Mouse (Mus musculus) embryonic facial prominence, embryonic 13.5 days (tissue): ENCODE data around the gene Chst14. TPM values are rescaled to one million over a fixed set of nuclear protein-coding genes. Genes with fewer than 3 reads are reported as not detected.
A peak's percentile ranks its signal among the peaks of the same experiment; 100 is the strongest.

ENCODE experiments used
- ATAC-seq: fragments of 200-750 bp; cut with Nextera tagmentation; 2 replicates; pipeline ENCODE4 v1.8.0; 2017; ENCODE audit warnings: low read depth; ENCODE audit not compliant: insufficient number of reproducible peaks, insufficient read depth, low FRiP score, low TSS enrichment
- H3K27ac ChIP-seq: fragments of 300-500 bp; sonication (generic); 2 replicates; pipeline ENCODE4 v1.5.1; 2015; ENCODE audit warnings: moderate library complexity, mild to moderate bottlenecking, inconsistent platforms
- H3K27me3 ChIP-seq: fragments of 300-500 bp; sonication (generic); 2 replicates; pipeline ENCODE4 v1.6.1; 2015; ENCODE audit warnings: mild to moderate bottlenecking, inconsistent platforms
- H3K36me3 ChIP-seq: fragments of 300-500 bp; sonication (generic); 2 replicates; pipeline ENCODE4 v1.6.1; 2015; ENCODE audit warnings: mild to moderate bottlenecking, inconsistent platforms
- H3K4me1 ChIP-seq: fragments of 300-500 bp; sonication (generic); 2 replicates; pipeline ENCODE4 v1.6.1; 2015; ENCODE audit warnings: inconsistent platforms
- H3K4me2 ChIP-seq: fragments of 300-500 bp; sonication (generic); 2 replicates; pipeline ENCODE4 v1.6.1; 2015; ENCODE audit warnings: moderate library complexity, mild to moderate bottlenecking, inconsistent platforms
- H3K4me3 ChIP-seq: fragments of 300-500 bp; sonication (generic); 2 replicates; pipeline ENCODE4 v1.5.1; 2015; ENCODE audit warnings: mild to moderate bottlenecking, inconsistent platforms
- H3K9ac ChIP-seq: fragments of 300-500 bp; sonication (generic); 2 replicates; pipeline ENCODE4 v1.6.1; 2015; ENCODE audit warnings: mild to moderate bottlenecking, inconsistent platforms
- H3K9me3 ChIP-seq: fragments of 300-500 bp; sonication (generic); 2 replicates; pipeline ENCODE4 v1.6.1; 2016; ENCODE audit warnings: inconsistent platforms
- WGBS: fragments of 180-500 bp; shearing (Covaris S2); methylation state at CpG from one replicate; pipeline ENCODE4 v1.1.7; 2015; ENCODE audit warnings: mixed read lengths; 5-methylcytosine and 5-hydroxymethylcytosine counted together
- polyA plus RNA-seq: library from polyadenylated mRNA; unstranded; fragments of >200 nt; fragmentation: Nextera tagmentation; extraction: Ambion mirVana; gene quantifications from 2 replicates; pipeline ENCODE4 v1.2.1, GENCODE M21; 2015

The Chst14 gene
- polyA plus RNA-seq, 1 experiment from 2014 or later: 54.9 TPM

DNA sequence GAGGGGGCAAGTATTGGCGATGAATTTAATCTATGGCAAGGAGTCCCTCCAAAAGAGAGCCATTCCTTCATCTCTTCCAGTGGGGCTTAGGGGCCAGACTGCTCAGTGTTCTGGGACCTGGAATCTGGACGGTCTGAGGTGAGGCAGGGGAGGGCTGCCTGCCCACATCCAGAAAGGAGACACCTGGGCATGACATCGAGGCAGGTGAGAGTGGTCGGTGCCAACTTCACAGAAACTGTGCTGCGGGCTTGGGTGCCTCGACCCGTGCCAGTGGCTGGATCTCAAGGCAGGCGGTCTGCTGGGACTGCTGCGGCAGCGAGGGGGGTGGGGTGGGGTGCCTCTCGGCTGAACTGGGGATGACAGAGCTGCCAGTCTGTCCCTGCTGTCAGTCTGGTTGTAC lies 28.5 kb upstream of the Chst14 start:
- H3K9ac ChIP-seq: no peak overlapping the region
- H3K27me3 ChIP-seq: peaks cover 85% of the 10 kb centered on the region
- H3K27ac ChIP-seq: no peak overlapping the region
- H3K4me2 ChIP-seq: peak overlapping the region; percentile 76; the same call in 1 of the 2 replicates
- H3K9me3 ChIP-seq: no peaks in the 10 kb centered on the region
- peak overlapping the region; percentile 53; the same call in 1 of the 2 replicates for H3K4me3 ChIP-seq
- ATAC-seq: no peak
- peaks cover 42% of the 10 kb centered on the region for H3K4me1 ChIP-seq
- H3K36me3 ChIP-seq: no peaks in the 10 kb centered on the region
- 2% methylated on average over 11 of the region's 11 CpGs for WGBS

DNA sequence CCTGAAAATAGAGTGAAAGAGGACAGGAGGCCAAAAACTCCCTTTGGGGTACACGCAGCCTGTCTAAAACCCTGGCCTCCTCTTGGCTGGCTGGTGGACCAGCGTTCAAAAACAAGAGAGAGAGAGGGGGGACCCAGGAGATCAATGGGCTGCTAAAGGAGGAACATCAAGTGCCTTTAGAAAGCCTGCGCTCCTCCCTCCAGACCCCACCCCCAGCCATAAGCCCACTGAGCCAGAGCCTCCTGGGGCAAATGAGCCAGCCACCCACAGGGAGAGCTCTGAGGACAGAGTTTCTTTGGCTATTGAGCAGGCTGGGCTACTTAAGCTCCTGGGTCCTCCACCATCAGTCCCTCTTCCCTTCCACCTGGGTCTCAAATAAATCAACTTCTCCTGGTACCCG lies 27.5 kb upstream of the Chst14 start:
- peaks cover 51% of the 10 kb centered on the region for H3K4me1 ChIP-seq

DNA sequence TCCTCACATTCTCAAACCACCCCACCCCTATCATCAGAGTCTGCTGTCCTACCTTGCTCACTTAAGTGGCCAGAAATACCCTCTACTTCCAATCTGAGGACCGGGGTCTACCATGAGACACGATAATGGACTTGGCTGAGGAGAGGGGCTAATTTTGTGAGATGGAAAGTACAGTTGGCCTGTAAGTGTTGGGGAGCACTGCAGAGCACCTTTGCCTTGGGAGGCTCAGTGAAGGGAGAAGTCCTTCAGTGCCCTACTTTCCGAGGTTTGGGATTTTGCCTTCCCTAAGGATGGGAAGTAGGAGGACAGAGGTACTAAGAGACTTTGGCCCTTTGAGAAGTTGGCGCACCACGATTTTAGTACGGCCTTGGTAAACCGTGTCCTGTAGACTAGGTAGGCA lies 27.0 kb upstream of the Chst14 start:
- 12% methylated on average over 7 of the region's 7 CpGs for WGBS
- Histone ChIP-seq H3K4me3 (no peak overlapping the region), H3K4me1 (peaks cover 55% of the 10 kb centered on the region)

More for the DNA sequence above, 27.5 kb upstream of the Chst14 start:
- H3K27ac ChIP-seq: no peak overlapping the region
- H3K36me3 ChIP-seq: no peaks in the 10 kb centered on the region
- peaks cover 86% of the 10 kb centered on the region for H3K27me3 ChIP-seq
- H3K4me2 ChIP-seq: no peak overlapping the region
- ATAC-seq: no peak
- no peaks in the 10 kb centered on the region for H3K9me3 ChIP-seq
- H3K4me3 ChIP-seq: no peak overlapping the region
- WGBS: 4% methylated on average over 4 of the region's 4 CpGs
- H3K9ac ChIP-seq: no peak overlapping the region

GRCm38 (mm10) chr2:118899981-118900825 lies 26.1 kb upstream of the Chst14 start, which contains the start of gene Bahd1:
Bahd1 (plus strand) TSS chr2:118900377.
- no peak for ATAC-seq
- under 1% methylated on average over 32 of the region's 32 CpGs for WGBS

More for the DNA sequence above, 27.0 kb upstream of the Chst14 start:
- Histone ChIP-seq H3K36me3 (no peaks in the 10 kb centered on the region), H3K27me3 (peaks cover 86% of the 10 kb centered on the region), H3K27ac (no peak overlapping the region), H3K4me2 (no peak overlapping the region), H3K9ac (no peak overlapping the region), H3K9me3 (no peaks in the 10 kb centered on the region)
- no peak for ATAC-seq

GRCm38 (mm10) chr2:118900826-118901140 lies 25.5 kb upstream of the Chst14 start:
- Histone ChIP-seq H3K9me3 (no peaks in the 10 kb centered on the region), H3K4me1 (peaks cover 51% of the 10 kb centered on the region), H3K4me3 (peak overlapping the region; percentile 85), H3K36me3 (no peaks in the 10 kb centered on the region), H3K4me2 (peak overlapping the region; percentile 99), H3K27me3 (peaks cover 77% of the 10 kb centered on the region), H3K27ac (no peak overlapping the region), H3K9ac (peak overlapping the region; percentile 66)
- no peak for ATAC-seq
- under 1% methylated on average over 11 of the region's 11 CpGs for WGBS

More at GRCm38 (mm10) chr2:118899981-118900825, 26.1 kb upstream of the Chst14 start, which contains the start of gene Bahd1:
- peaks cover 82% of the 10 kb centered on the region for H3K27me3 ChIP-seq
- H3K4me3 ChIP-seq: peak within 1 kb of the TSS; percentile 85
- no peaks in the 10 kb centered on the region for H3K9me3 ChIP-seq
- H3K4me1 ChIP-seq: peaks cover 53% of the 10 kb centered on the region
- no peak within 1 kb of the TSS for H3K27ac ChIP-seq
- peak within 1 kb of the TSS; percentile 66 for H3K9ac ChIP-seq
- peak within 1 kb of the TSS; percentile 99 for H3K4me2 ChIP-seq
- no peaks in the 10 kb centered on the region for H3K36me3 ChIP-seq

DNA sequence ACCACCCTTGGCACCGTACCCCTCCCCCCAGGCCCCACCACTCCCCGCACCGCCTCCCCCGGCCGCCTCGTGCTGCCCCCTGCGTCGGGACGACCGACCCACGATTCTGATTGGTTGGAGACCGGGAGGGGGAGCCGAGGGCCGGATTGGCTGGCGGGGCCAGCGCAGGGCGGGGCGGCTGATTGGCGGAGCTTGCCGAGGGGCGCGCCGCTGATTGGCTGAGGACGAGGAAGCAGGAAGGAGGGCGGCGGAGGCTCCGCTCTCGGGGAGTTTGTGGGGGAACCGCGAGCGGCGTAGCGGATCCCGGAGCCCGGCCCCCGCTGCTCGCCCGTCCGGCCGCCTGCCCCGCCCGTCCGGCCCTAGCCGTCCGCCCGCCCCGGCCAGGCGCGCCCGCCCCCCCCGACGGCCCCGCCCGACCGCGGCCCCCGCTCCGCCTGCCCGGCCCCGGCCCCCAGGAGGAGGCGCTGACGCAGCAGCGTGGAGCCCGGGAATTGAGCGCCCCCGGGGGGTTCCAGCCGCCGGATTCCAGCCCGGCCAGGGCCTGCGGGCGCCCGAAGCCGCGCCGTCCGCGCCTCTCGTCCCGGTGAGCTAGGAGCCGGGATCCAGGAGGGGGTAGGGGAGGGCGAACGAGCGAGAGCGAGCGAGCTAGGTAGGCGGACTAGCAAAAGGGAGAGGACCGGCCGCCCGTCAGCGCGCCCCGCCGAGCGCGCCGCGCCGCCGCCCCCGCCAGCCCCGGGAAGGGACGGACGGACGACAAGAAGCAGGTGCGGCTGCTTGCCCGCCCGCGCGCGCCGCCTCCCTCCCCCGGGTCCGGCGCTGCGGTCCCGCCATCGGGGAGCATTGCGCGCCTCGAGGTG lies 24.9 kb upstream of the Chst14 start:
- peaks cover 70% of the 10 kb centered on the region for H3K27me3 ChIP-seq
- WGBS: under 1% methylated on average over 80 of the region's 120 CpGs

DNA sequence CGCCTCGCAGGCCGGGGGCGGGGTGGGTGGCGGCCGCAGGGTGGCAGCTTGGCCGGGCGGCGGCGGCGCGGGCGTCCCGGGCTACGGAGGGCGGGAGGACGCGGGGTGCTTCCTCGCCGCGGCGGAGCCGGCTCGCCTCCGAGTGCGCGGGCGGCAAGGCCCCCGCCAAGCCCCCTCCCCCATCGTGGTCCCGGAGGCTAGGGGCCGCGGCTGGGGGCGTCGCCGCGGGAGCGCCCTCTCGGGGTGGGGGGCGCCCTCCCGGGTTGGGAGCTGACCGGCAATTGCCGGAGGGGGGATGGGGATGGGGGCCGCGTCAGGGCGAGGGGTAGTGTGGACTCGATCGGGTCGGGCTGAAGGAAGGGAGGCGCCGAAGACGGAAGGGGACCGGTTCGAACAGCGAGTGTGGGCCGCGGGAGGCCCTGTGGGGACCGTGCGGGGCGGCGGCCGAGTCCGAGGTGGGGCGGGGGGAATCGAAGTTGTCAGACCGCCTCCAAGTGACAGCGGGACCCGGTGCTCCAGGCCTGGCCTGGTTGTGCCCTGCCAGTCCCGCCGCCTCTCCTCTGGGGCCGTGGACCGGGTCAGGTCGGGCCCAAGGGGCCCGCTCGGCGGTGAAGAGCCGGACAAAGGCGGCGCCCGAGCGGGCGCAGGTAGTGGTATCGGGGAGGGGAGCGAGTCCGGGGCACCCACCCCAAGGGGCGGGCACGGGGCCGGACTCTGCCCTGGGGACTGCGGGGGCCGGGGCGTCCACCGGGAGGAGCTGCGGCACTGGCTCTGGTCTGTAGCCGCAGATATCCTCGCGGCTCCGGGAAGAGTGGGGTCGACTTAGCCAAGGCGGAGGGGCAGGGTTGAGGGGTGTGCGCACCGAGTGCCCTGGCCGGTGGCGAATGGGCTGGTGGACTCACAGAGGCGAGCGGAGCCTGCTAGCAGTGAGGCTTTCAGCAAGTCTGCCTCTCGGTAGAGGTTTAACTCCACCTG lies 24.0 kb upstream of the Chst14 start:
- Histone ChIP-seq H3K4me2 (peak overlapping the region; percentile 99), H3K27me3 (peaks cover 61% of the 10 kb centered on the region), H3K4me3 (peak overlapping the region; percentile 85), H3K27ac (peak overlapping the region; percentile 44; the same call in 1 of the 2 replicates), H3K4me1 (peaks cover 36% of the 10 kb centered on the region), H3K9me3 (no peaks in the 10 kb centered on the region), H3K9ac (peak overlapping the region; percentile 83), H3K36me3 (no peaks in the 10 kb centered on the region)
- no peak for ATAC-seq
- WGBS: under 1% methylated on average over 101 of the region's 106 CpGs

More for the DNA sequence above, 24.9 kb upstream of the Chst14 start:
- peak overlapping the region; percentile 99 for H3K4me2 ChIP-seq
- no peaks in the 10 kb centered on the region for H3K36me3 ChIP-seq
- H3K9ac ChIP-seq: peak overlapping the region; percentile 83
- H3K9me3 ChIP-seq: no peaks in the 10 kb centered on the region
- H3K4me1 ChIP-seq: peaks cover 45% of the 10 kb centered on the region
- H3K27ac ChIP-seq: peak overlapping the region; percentile 44
- peak overlapping the region; percentile 85 for H3K4me3 ChIP-seq
- peak; percentile 91 for ATAC-seq

DNA sequence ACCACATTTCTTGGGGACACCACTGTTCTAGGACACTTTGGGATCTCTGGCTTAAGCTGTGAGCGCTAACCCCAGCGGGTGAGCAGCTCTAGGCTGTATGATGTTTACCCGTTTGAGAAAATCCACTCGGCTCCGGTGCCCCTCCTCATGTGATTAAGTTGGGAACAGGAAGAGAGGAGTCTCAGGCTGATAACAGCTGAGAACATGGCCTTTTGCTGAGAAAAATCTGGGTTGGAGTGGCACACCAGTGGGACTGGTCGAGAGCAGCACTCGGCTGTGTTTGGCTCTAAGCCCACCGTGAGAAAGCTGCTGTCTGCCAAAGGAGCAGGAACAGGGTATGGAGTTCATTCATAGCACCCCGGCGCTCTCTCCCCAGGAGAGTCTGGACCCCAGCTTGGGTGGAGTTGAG lies 23.0 kb upstream of the Chst14 start:
- Histone ChIP-seq H3K9ac (peak overlapping the region; percentile 51; the same call in 1 of the 2 replicates), H3K4me1 (peaks cover 30% of the 10 kb centered on the region), H3K4me3 (peak overlapping the region; percentile 85), H3K9me3 (no peaks in the 10 kb centered on the region), H3K27ac (no peak overlapping the region), H3K27me3 (peaks cover 51% of the 10 kb centered on the region), H3K4me2 (peak overlapping the region; percentile 99), H3K36me3 (no peaks in the 10 kb centered on the region)
- no peak for ATAC-seq
- WGBS: 9% methylated on average over 10 of the region's 10 CpGs

DNA sequence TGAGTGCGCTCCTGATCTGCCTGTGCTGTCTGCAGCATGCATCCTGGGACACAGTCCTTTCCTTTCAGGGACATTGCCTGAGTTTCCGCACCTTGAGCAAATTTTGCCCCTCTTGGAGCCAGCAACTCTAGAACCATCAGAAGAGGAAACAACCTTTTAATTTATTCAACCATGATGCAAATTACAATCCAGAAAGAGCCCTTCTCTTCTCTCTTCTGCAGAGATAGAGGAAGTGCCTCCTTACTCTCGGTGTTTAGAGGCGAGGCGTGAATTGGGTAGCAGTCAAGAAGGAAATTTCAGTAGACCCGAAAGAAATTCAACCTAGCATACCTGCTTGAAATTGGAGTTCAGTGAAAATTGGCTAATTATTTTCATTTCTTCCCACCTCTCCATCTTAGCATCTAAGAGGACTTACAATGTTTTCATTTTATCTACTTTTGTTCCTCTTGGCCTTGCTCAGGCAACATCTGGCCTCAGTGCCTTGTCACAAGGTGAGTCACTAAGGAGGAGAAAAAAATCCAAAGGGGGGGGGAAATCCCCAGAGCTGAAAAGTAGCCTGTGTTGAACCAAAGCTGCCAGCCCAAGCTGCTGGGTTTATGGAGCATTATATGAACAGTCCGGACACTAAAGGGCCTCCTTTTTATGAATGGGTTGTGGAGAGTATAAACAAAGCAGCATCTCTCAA lies 20.7 kb upstream of the Chst14 start:
- no peak for ATAC-seq
- H3K4me2 ChIP-seq: no peak overlapping the region
- H3K9me3 ChIP-seq: no peaks in the 10 kb centered on the region
- WGBS: 88% methylated on average over 7 of the region's 7 CpGs
- H3K36me3 ChIP-seq: no peaks in the 10 kb centered on the region
- no peak overlapping the region for H3K4me3 ChIP-seq
- no peak overlapping the region for H3K9ac ChIP-seq
- peaks cover 29% of the 10 kb centered on the region for H3K27me3 ChIP-seq
- no peak overlapping the region for H3K27ac ChIP-seq
- H3K4me1 ChIP-seq: peaks cover 22% of the 10 kb centered on the region

- Histone ChIP-seq H3K27ac (no peak overlapping the region), H3K4me3 (no peak overlapping the region), H3K9me3 (no peaks in the 10 kb centered on the region), H3K36me3 (no peaks in the 10 kb centered on the region), H3K27me3 (peaks cover 25% of the 10 kb centered on the region), H3K4me1 (peaks cover 19% of the 10 kb centered on the region), H3K9ac (no peak overlapping the region), H3K4me2 (no peak overlapping the region)
- WGBS: 85% methylated on average over 5 of the region's 5 CpGs
- no peak for ATAC-seq
These were observed 20.2 kb upstream of the Chst14 start for GRCm38 (mm10) chr2:118906118-118906492.
